ENCODE assay signal across 9 mouse cellular contexts in genomic region chr2:179872724-179873123, GRCm38 (mm10).
DNase-seq lines count a peak whose midpoint lies in the region; ATAC-seq lines count a peak whose summit lies in the region.
"Had no signal": no experiment of that assay in that cellular context is flagged by ENCODE, and none has a peak within 500 bp of the region (broad histone marks: within the 10 kb centered on the region; RNA-seq: fewer than 3 reads in every experiment).

No protein-coding gene starts in this region.

- no peak overlapping the region for H3K27ac ChIP-seq in kidney, embryonic 14.5 days (ENCODE audit: low read depth, low read length)
- no peak overlapping the region for H3K27ac ChIP-seq in midbrain, embryonic 16.5 days (ENCODE audit: low read length)
- H3K27ac ChIP-seq: embryonic facial prominence, embryonic 13.5 days; limb, embryonic 12.5 days had no signal

- no peaks in the 10 kb centered on the region for H3K4me1 ChIP-seq in kidney, embryonic 14.5 days (ENCODE audit: control insufficient read depth, insufficient read depth, low read length)
- peaks cover 8% of the 10 kb centered on the region for H3K4me1 ChIP-seq in midbrain, embryonic 16.5 days (ENCODE audit: control insufficient read depth, insufficient read depth, low read length)

- DNase-seq in layer of hippocampus, adult 11-12 months (ENCODE audit: low spot score), result peak; percentile 40
- DNase-seq in layer of hippocampus, postnatal 36 days, result no peak
- peak; percentile 18 for DNase-seq in MN1 (ENCODE audit: low spot score)
- DNase-seq in cerebellum, postnatal 25 days, result peak; percentile 53 to 73
- no peak for DNase-seq in ovary, postnatal 14 days (ENCODE audit: low spot score)

- WGBS in kidney, embryonic 14.5 days, result 64% methylated on average over 5 of the region's 5 CpGs
- 67% methylated on average over 5 of the region's 5 CpGs for WGBS in midbrain, embryonic 16.5 days

- H3K27me3 ChIP-seq in kidney, embryonic 14.5 days (ENCODE audit: control insufficient read depth, insufficient read depth, low read length), result no peaks in the 10 kb centered on the region
- no peaks in the 10 kb centered on the region for H3K27me3 ChIP-seq in midbrain, embryonic 16.5 days (ENCODE audit: control insufficient read depth, insufficient read depth, low read depth, low read length)

- H3K9ac ChIP-seq in kidney, embryonic 14.5 days (ENCODE audit: low read depth, low read length), result no peak overlapping the region
- H3K9ac ChIP-seq in midbrain, embryonic 16.5 days (ENCODE audit: low read depth, low read length), result no peak overlapping the region
- H3K9ac ChIP-seq: embryonic facial prominence, embryonic 13.5 days; limb, embryonic 12.5 days had no signal

- peak; percentile 26; the same call in 1 of the 2 replicates for ATAC-seq in kidney, embryonic 14.5 days (ENCODE audit: low FRiP score, low TSS enrichment)
- peak; percentile 66 for ATAC-seq in midbrain, embryonic 16.5 days

- no peak overlapping the region for H3K4me2 ChIP-seq in kidney, embryonic 14.5 days (replicated peaks; ENCODE audit: low read depth, low read length)
- H3K4me2 ChIP-seq in midbrain, embryonic 16.5 days (ENCODE audit: low read length), result no peak overlapping the region
- H3K4me2 ChIP-seq: embryonic facial prominence, embryonic 13.5 days; limb, embryonic 12.5 days had no signal

- H3K36me3 ChIP-seq in kidney, embryonic 14.5 days (ENCODE audit: control insufficient read depth, insufficient read depth, low read length), result no peaks in the 10 kb centered on the region
- no peaks in the 10 kb centered on the region for H3K36me3 ChIP-seq in midbrain, embryonic 16.5 days (ENCODE audit: control insufficient read depth, insufficient read depth, low read length)
- H3K36me3 ChIP-seq: embryonic facial prominence, embryonic 13.5 days; limb, embryonic 12.5 days had no signal

- H3K4me3 ChIP-seq in kidney, embryonic 14.5 days (ENCODE audit: low read length), result no peak overlapping the region
- H3K4me3 ChIP-seq in midbrain, embryonic 16.5 days (ENCODE audit: low read depth, low read length), result no peak overlapping the region
- H3K4me3 ChIP-seq: embryonic facial prominence, embryonic 13.5 days; limb, embryonic 12.5 days had no signal

- no peaks in the 10 kb centered on the region for H3K9me3 ChIP-seq in kidney, embryonic 14.5 days (ENCODE audit: control insufficient read depth, low read length)
- no peaks in the 10 kb centered on the region for H3K9me3 ChIP-seq in midbrain, embryonic 16.5 days (replicated peaks; ENCODE audit: control insufficient read depth, low read length, poor library complexity, severe bottlenecking)
- H3K9me3 ChIP-seq: embryonic facial prominence, embryonic 13.5 days; limb, embryonic 12.5 days had no signal

Comparison
In these comparisons a context has a peak if more than half of its experiments do, and no peak if none do; other contexts are left out.
1. DNase-seq: peak in layer of hippocampus, adult 11-12 months (single experiment), MN1 (single experiment) and cerebellum, postnatal 25 days (2 of 2); none in layer of hippocampus, postnatal 36 days (0 of 2) and ovary, postnatal 14 days (single experiment).